Mouse (Mus musculus) intestine, embryonic 14.5 days (tissue): Measurements from ENCODE around the gene Gbp2. TPM values are rescaled to one million over a fixed set of nuclear protein-coding genes. Genes with fewer than 3 reads are reported as not detected.
A peak's percentile ranks its signal among the peaks of the same experiment; 100 is the strongest.
"Not testable (repeated sequence)": the region's sequence is repeated elsewhere in the genome, so short reads cannot be mapped to it uniquely, and the experiment has no call there.

Experiments
- ATAC-seq: fragments of 200-750 bp; cut with Nextera tagmentation; replicated peaks from 2 replicates; pipeline ENCODE4 v1.8.0; 2017; ENCODE audit warnings: low read depth, moderate number of reproducible peaks, moderate TSS enrichment, moderate library complexity; ENCODE audit not compliant: low FRiP score, low TSS enrichment
- DNase-seq: peaks from one replicate; pipeline ENCODE4 v3.0.0-alpha.2; 2018; ENCODE audit warnings: low spot score
- H3K27ac ChIP-seq: fragments of 300-500 bp; sonication (generic); 2 replicates; pipeline ENCODE4 v1.5.1; 2014; ENCODE audit warnings: low read depth, mild to moderate bottlenecking, control low read depth
- H3K27me3 ChIP-seq: fragments of 300-500 bp; sonication (generic); replicated peaks from 2 replicates; pipeline ENCODE4 v1.6.1; 2014; ENCODE audit warnings: low read length, control low read depth; ENCODE audit not compliant: control insufficient read depth, insufficient read depth
- H3K36me3 ChIP-seq: fragments of 300-500 bp; sonication (generic); 2 replicates; pipeline ENCODE4 v1.6.1; 2014; ENCODE audit warnings: low read length, control low read depth; ENCODE audit not compliant: control insufficient read depth, insufficient read depth
- H3K4me1 ChIP-seq: fragments of 300-500 bp; sonication (generic); replicated peaks from 2 replicates; pipeline ENCODE4 v1.6.1; 2014; ENCODE audit warnings: low read length, control low read depth, mixed read lengths; ENCODE audit not compliant: control insufficient read depth, insufficient read depth
- H3K4me2 ChIP-seq: fragments of 300-500 bp; sonication (generic); 2 replicates; pipeline ENCODE4 v1.6.1; 2014; ENCODE audit warnings: low read length
- H3K4me3 ChIP-seq: fragments of 300-500 bp; sonication (generic); 2 replicates; pipeline ENCODE4 v1.5.1; 2014; ENCODE audit warnings: low read depth, low read length, control low read depth, mixed read lengths
- H3K9ac ChIP-seq: fragments of 300-500 bp; sonication (generic); 2 replicates; pipeline ENCODE4 v1.6.1; 2014; ENCODE audit warnings: mild to moderate bottlenecking, low read length
- H3K9me3 ChIP-seq: fragments of 300-500 bp; sonication (generic); 2 replicates; pipeline ENCODE4 v1.6.1; 2016; ENCODE audit warnings: low read length, control low read depth; ENCODE audit not compliant: control insufficient read depth
- WGBS: fragments of 180-500 bp; shearing (Covaris S2); extraction: QIAGEN DNeasy Blood & Tissue Kit; methylation state at CpG from one replicate; pipeline ENCODE4 v1.1.7; 2014; 5-methylcytosine and 5-hydroxymethylcytosine counted together
- polyA plus RNA-seq: library from polyadenylated mRNA; unstranded; fragments of >200 nt; fragmentation: Nextera tagmentation; extraction: Ambion mirVana; gene quantifications from 2 replicates; pipeline ENCODE4 v1.2.1, GENCODE M21; 2014

Gbp2 gene
- polyA plus RNA-seq, 1 experiment from 2014 or later: 3.1 TPM

- H3K9ac ChIP-seq: no peak within 1 kb of the TSS
- H3K27me3 ChIP-seq: no peaks in the 10 kb centered on the region
- ATAC-seq (no peak), DNase-seq (no peak)
- no peaks in the 10 kb centered on the region for H3K36me3 ChIP-seq
- no peak within 1 kb of the TSS for H3K4me2 ChIP-seq
- H3K9me3 ChIP-seq: no peaks in the 10 kb centered on the region
- H3K27ac ChIP-seq: no peak within 1 kb of the TSS
- WGBS: 70% methylated on average over 1 of the region's 1 CpGs
- H3K4me1 ChIP-seq: no peaks in the 10 kb centered on the region
- H3K4me3 ChIP-seq: no peak within 1 kb of the TSS
Observed at GRCm38 (mm10) chr3:142594547-142594946, 25.9 kb upstream of the Gbp2 start, which contains the start of gene Gbp2b. Gene Gbp2b (plus strand): TSS chr3:142594847.

- Histone ChIP-seq H3K4me2 (no peak overlapping the region), H3K27me3 (no peaks in the 10 kb centered on the region), H3K27ac (no peak overlapping the region), H3K9me3 (no peaks in the 10 kb centered on the region), H3K9ac (no peak overlapping the region), H3K36me3 (no peaks in the 10 kb centered on the region), H3K4me1 (no peaks in the 10 kb centered on the region), H3K4me3 (no peak overlapping the region)
- DNase-seq: no peak
- ATAC-seq: no peak
- 80% methylated on average over 3 of the region's 3 CpGs for WGBS
Observed at GRCm38 (mm10) chr3:142597923-142598322, 22.5 kb upstream of the Gbp2 start.

GRCm38 (mm10) chr3:142601675-142602074, 18.7 kb upstream of the Gbp2 start:
- no peak for DNase-seq
- Histone ChIP-seq H3K9me3 (no peaks in the 10 kb centered on the region), H3K4me3 (no peak overlapping the region), H3K27me3 (no peaks in the 10 kb centered on the region), H3K36me3 (no peaks in the 10 kb centered on the region), H3K4me1 (no peaks in the 10 kb centered on the region), H3K4me2 (no peak overlapping the region), H3K9ac (no peak overlapping the region), H3K27ac (no peak overlapping the region)
- ATAC-seq: no peak

GRCm38 (mm10) chr3:142618658-142619057, 1.7 kb upstream of the Gbp2 start:
- Histone ChIP-seq H3K9me3 (no peaks in the 10 kb centered on the region), H3K4me3 (no peak overlapping the region), H3K27me3 (no peaks in the 10 kb centered on the region), H3K9ac (no peak overlapping the region), H3K36me3 (no peaks in the 10 kb centered on the region), H3K4me2 (no peak overlapping the region), H3K4me1 (no peaks in the 10 kb centered on the region), H3K27ac (no peak overlapping the region)
- ATAC-seq: no peak
- WGBS: 80% methylated on average over 3 of the region's 3 CpGs
- DNase-seq: no peak

GRCm38 (mm10) chr3:142619606-142620005, 796 bp upstream of the Gbp2 start:
- H3K4me1 ChIP-seq: no peaks in the 10 kb centered on the region
- H3K27ac ChIP-seq: no peak overlapping the region
- H3K27me3 ChIP-seq: no peaks in the 10 kb centered on the region
- no peaks in the 10 kb centered on the region for H3K9me3 ChIP-seq
- H3K4me2 ChIP-seq: no peak overlapping the region
- no peaks in the 10 kb centered on the region for H3K36me3 ChIP-seq
- no peak overlapping the region for H3K9ac ChIP-seq
- ATAC-seq (no peak), DNase-seq (no peak)
- H3K4me3 ChIP-seq: no peak overlapping the region
- WGBS: 58% methylated on average over 1 of the region's 1 CpGs

GRCm38 (mm10) chr3:142620956-142621562, 657 bp downstream of the Gbp2 start:
- H3K4me3 ChIP-seq: no peak overlapping the region
- no peaks in the 10 kb centered on the region for H3K36me3 ChIP-seq
- no peaks in the 10 kb centered on the region for H3K27me3 ChIP-seq
- DNase-seq: no peak
- no peak for ATAC-seq
- H3K4me2 ChIP-seq: peak overlapping the region; percentile 51
- H3K4me1 ChIP-seq: no peaks in the 10 kb centered on the region
- WGBS: 53% methylated on average over 3 of the region's 3 CpGs
- no peak overlapping the region for H3K27ac ChIP-seq
- no peak overlapping the region for H3K9ac ChIP-seq
- H3K9me3 ChIP-seq: no peaks in the 10 kb centered on the region

- Histone ChIP-seq H3K4me2 (no peak overlapping the region), H3K4me1 (no peaks in the 10 kb centered on the region), H3K9ac (no peak overlapping the region), H3K27ac (no peak overlapping the region), H3K4me3 (no peak overlapping the region), H3K9me3 (no peaks in the 10 kb centered on the region), H3K27me3 (no peaks in the 10 kb centered on the region), H3K36me3 (no peaks in the 10 kb centered on the region)
- ATAC-seq (no peak), DNase-seq (no peak)
- WGBS: 58% methylated on average over 8 of the region's 8 CpGs
Observed at GRCm38 (mm10) chr3:142630385-142630784, 10.0 kb downstream of the Gbp2 start.

- H3K9me3 ChIP-seq: no peaks in the 10 kb centered on the region
- no peak overlapping the region for H3K4me3 ChIP-seq
- 7% methylated on average over 9 of the region's 9 CpGs for WGBS
- H3K27me3 ChIP-seq: no peaks in the 10 kb centered on the region
- no peaks in the 10 kb centered on the region for H3K36me3 ChIP-seq
- ATAC-seq (no peak), DNase-seq (peak; percentile 80)
- H3K4me2 ChIP-seq: no peak overlapping the region
- no peak overlapping the region for H3K9ac ChIP-seq
- H3K27ac ChIP-seq: no peak overlapping the region
- no peaks in the 10 kb centered on the region for H3K4me1 ChIP-seq
Observed at GRCm38 (mm10) chr3:142640201-142640600, 19.8 kb downstream of the Gbp2 start.

GRCm38 (mm10) chr3:142645949-142646348, 25.5 kb downstream of the Gbp2 start:
- not testable (repeated sequence) for H3K9me3 ChIP-seq, H3K27me3 ChIP-seq, H3K9ac ChIP-seq, H3K36me3 ChIP-seq, H3K4me1 ChIP-seq, H3K4me3 ChIP-seq, H3K27ac ChIP-seq, ATAC-seq, H3K4me2 ChIP-seq
- peak; percentile 88 for DNase-seq
- 6% methylated on average over 2 of the region's 2 CpGs for WGBS
